Mouse (Mus musculus) kidney, embryonic 14.5 days (tissue): Measurements from ENCODE around the gene Dpp8. TPM values are rescaled to one million over a fixed set of nuclear protein-coding genes. Genes with fewer than 3 reads are reported as not detected.
"Not testable (repeated sequence)": the region's sequence is repeated elsewhere in the genome, so short reads cannot be mapped to it uniquely, and the experiment has no call there.

Experiments used
- ATAC-seq: fragments of 200-750 bp; cut with Nextera tagmentation; 2 replicates; pipeline ENCODE4 v1.8.0; 2017; ENCODE audit warnings: moderate number of reproducible peaks, mild to moderate bottlenecking, moderate TSS enrichment, moderate library complexity; ENCODE audit not compliant: low FRiP score, low TSS enrichment
- H3K27ac ChIP-seq: fragments of 300-500 bp; sonication (generic); 2 replicates; pipeline ENCODE4 v1.5.1; 2014; ENCODE audit warnings: low read depth, mild to moderate bottlenecking, low read length, moderate library complexity, mixed read lengths
- H3K27me3 ChIP-seq: fragments of 300-500 bp; sonication (generic); 2 replicates; pipeline ENCODE4 v1.6.1; 2014; ENCODE audit warnings: mild to moderate bottlenecking, low read length; ENCODE audit not compliant: control insufficient read depth, insufficient read depth
- H3K36me3 ChIP-seq: fragments of 300-500 bp; sonication (generic); 2 replicates; pipeline ENCODE4 v1.6.1; 2014; ENCODE audit warnings: low read length, mixed read lengths; ENCODE audit not compliant: control insufficient read depth, insufficient read depth
- H3K4me1 ChIP-seq: fragments of 300-500 bp; sonication (generic); 2 replicates; pipeline ENCODE4 v1.6.1; 2014; ENCODE audit warnings: low read length, mixed read lengths; ENCODE audit not compliant: control insufficient read depth, insufficient read depth
- H3K4me2 ChIP-seq: fragments of 300-500 bp; sonication (generic); replicated peaks from 2 replicates; pipeline ENCODE4 v1.6.1; 2014; ENCODE audit warnings: low read depth, mild to moderate bottlenecking, low read length
- H3K4me3 ChIP-seq: fragments of 300-500 bp; sonication (generic); 2 replicates; pipeline ENCODE4 v1.5.1; 2014; ENCODE audit warnings: mild to moderate bottlenecking, low read length
- H3K9ac ChIP-seq: fragments of 300-500 bp; sonication (generic); 2 replicates; pipeline ENCODE4 v1.6.1; 2014; ENCODE audit warnings: low read depth, mild to moderate bottlenecking, low read length, moderate library complexity
- H3K9me3 ChIP-seq: fragments of 300-500 bp; sonication (generic); 2 replicates; pipeline ENCODE4 v1.6.1; 2016; ENCODE audit warnings: low read length; ENCODE audit not compliant: control insufficient read depth
- WGBS: fragments of 180-500 bp; shearing (Covaris S2); extraction: QIAGEN DNeasy Blood & Tissue Kit; methylation state at CpG from one replicate; pipeline ENCODE4 v1.1.7; 2014; 5-methylcytosine and 5-hydroxymethylcytosine counted together
- polyA plus RNA-seq: library from polyadenylated mRNA; unstranded; fragments of >200 nt; fragmentation: Nextera tagmentation; extraction: Ambion mirVana; gene quantifications from 2 replicates; pipeline ENCODE4 v1.2.1, GENCODE M21; 2014

The Dpp8 gene
- polyA plus RNA-seq, 1 experiment from 2014 or later = 29.9 TPM

DNA sequence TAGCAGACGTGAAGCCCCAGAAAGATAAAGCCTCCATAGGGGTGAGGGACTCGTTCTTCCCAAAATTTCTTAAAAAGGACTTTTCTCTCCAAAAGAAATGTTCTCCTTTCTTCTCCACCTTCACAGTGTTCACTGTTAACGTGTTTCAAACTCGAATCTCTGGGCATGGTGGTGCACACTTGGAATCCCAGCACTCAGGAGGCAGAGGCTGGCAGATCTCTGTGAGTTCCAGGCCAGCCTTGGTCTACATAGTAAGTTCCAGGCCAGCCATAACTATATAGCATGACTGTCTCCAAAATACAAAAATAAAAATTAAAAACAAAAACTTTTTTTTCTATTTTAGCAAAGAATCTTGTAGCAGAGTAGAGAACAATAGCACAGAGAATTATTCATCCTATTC is 12.1 kb upstream of the Dpp8 start:
- peak overlapping the region; percentile 81; the same call in 1 of the 2 replicates for H3K4me2 ChIP-seq
- WGBS = 70% methylated on average over 4 of the region's 4 CpGs
- peak overlapping the region; percentile 97 for H3K4me3 ChIP-seq
- H3K9me3 ChIP-seq = no peaks in the 10 kb centered on the region
- H3K36me3 ChIP-seq = no peaks in the 10 kb centered on the region
- H3K4me1 ChIP-seq = peaks cover 17% of the 10 kb centered on the region
- ATAC-seq = no peak
- no peak overlapping the region for H3K9ac ChIP-seq
- no peak overlapping the region for H3K27ac ChIP-seq
- H3K27me3 ChIP-seq = no peaks in the 10 kb centered on the region

DNA sequence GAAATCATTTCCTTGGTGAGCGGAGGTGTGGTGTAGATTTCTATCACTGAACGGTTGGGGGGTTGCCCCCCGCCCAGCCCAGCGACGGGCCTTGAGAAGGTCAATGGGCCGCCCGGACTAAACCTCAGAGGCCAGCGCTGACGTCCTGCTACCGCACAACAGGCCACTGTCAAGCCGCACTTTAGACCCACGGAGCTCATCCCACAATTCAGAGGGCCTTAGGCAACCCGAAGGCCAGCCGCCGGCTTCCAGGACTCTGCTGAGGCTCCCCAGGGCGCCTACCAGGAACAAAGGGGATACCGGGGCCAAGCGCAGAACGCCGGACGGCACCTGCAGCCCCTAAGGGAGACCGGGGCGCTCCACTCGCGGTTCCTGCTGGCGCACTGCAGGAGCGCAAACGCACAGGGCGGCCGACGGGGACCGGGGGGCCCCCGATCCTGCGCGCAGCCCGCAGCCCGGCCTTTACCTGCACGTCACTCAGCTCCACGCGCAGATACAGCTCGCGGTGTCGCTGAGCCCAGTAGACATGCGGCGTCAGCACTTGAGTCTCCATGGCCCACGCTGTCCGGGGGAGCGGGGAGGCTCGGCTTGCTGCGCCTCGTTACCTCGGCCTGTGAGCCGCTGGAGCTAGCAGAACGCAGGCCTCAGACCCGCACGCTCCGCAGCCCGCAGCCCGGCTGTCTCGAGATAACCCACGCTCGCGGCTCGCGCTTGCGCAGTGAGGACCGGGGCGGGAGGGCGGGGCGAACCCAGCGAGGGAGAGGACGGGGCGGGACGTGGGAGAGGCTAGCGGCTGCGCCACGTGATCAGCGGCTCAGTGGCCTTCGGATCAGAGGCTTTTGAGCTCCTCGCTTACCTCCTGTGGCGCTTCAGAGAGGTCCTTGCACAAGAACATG is 11.0 kb upstream of the Dpp8 start, which contains the start of gene Hacd3:
Gene Hacd3, minus strand, starts transcription at position 703 of the 896 bp plus-strand sequence.
- 1% methylated on average over 81 of the region's 81 CpGs for WGBS
- H3K27ac ChIP-seq = peak within 1 kb of the TSS; percentile 71
- no peaks in the 10 kb centered on the region for H3K27me3 ChIP-seq
- H3K4me3 ChIP-seq = peak within 1 kb of the TSS; percentile 97
- H3K36me3 ChIP-seq = no peaks in the 10 kb centered on the region
- ATAC-seq = peak; percentile 92
- H3K9ac ChIP-seq = peak within 1 kb of the TSS; percentile 93
- H3K9me3 ChIP-seq = no peaks in the 10 kb centered on the region
- peak within 1 kb of the TSS; percentile 81 for H3K4me2 ChIP-seq
- H3K4me1 ChIP-seq = peaks cover 12% of the 10 kb centered on the region

GRCm38 (mm10) chr9:65021887-65022579 is 10.2 kb upstream of the Dpp8 start:
- Histone ChIP-seq H3K36me3 (no peaks in the 10 kb centered on the region), H3K9ac (peak overlapping the region; percentile 93; the same call in 1 of the 2 replicates), H3K27me3 (no peaks in the 10 kb centered on the region), H3K4me3 (peak overlapping the region; percentile 97), H3K4me1 (peaks cover 11% of the 10 kb centered on the region), H3K4me2 (peak overlapping the region; percentile 81), H3K9me3 (no peaks in the 10 kb centered on the region), H3K27ac (peak overlapping the region; percentile 71)
- 16% methylated on average over 9 of the region's 9 CpGs for WGBS
- ATAC-seq = peak; percentile 3; the same call in 1 of the 2 replicates

- Histone ChIP-seq H3K27ac (no peak overlapping the region), H3K9me3 (no peaks in the 10 kb centered on the region), H3K4me3 (no peak overlapping the region), H3K36me3 (no peaks in the 10 kb centered on the region), H3K4me2 (no peak overlapping the region), H3K9ac (no peak overlapping the region), H3K27me3 (no peaks in the 10 kb centered on the region), H3K4me1 (peaks cover 11% of the 10 kb centered on the region)
- WGBS = 61% methylated on average over 4 of the region's 4 CpGs
- ATAC-seq = no peak
Observed at GRCm38 (mm10) chr9:65022580-65023135, 9.6 kb upstream of the Dpp8 start.

DNA sequence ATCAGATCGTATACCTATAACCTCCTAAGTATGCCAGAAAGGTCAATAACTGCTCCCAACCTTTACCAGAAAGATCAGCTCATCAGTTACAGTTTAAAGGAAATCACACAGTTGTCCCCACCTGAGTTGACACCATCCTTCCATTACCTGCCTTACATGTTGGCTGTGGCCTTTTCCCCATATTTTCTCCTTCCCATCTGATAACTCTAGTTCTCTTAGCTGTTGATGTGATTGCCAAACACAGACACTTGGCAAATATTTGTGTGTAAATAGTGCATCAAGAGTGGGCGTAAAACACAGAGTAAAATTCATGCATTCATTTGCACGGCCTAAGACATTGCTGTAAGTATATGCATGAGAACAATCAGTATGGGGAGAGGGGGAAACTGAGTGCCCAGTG is 8.8 kb upstream of the Dpp8 start:
- H3K4me2 ChIP-seq = no peak overlapping the region
- H3K4me3 ChIP-seq = no peak overlapping the region
- no peaks in the 10 kb centered on the region for H3K36me3 ChIP-seq
- no peaks in the 10 kb centered on the region for H3K27me3 ChIP-seq
- 91% methylated on average over 3 of the region's 3 CpGs for WGBS
- no peaks in the 10 kb centered on the region for H3K9me3 ChIP-seq
- no peak overlapping the region for H3K9ac ChIP-seq
- no peak overlapping the region for H3K27ac ChIP-seq
- no peak for ATAC-seq
- H3K4me1 ChIP-seq = peaks cover 11% of the 10 kb centered on the region

- WGBS = 72% methylated on average over 7 of the region's 7 CpGs
- ATAC-seq = no peak
- Histone ChIP-seq H3K4me3 (no peak overlapping the region), H3K27me3 (no peaks in the 10 kb centered on the region), H3K36me3 (no peaks in the 10 kb centered on the region), H3K4me1 (peaks cover 1% of the 10 kb centered on the region), H3K9ac (no peak overlapping the region), H3K4me2 (no peak overlapping the region), H3K27ac (no peak overlapping the region), H3K9me3 (no peaks in the 10 kb centered on the region)
Observed at GRCm38 (mm10) chr9:65027241-65027640, 5.0 kb upstream of the Dpp8 start.

DNA sequence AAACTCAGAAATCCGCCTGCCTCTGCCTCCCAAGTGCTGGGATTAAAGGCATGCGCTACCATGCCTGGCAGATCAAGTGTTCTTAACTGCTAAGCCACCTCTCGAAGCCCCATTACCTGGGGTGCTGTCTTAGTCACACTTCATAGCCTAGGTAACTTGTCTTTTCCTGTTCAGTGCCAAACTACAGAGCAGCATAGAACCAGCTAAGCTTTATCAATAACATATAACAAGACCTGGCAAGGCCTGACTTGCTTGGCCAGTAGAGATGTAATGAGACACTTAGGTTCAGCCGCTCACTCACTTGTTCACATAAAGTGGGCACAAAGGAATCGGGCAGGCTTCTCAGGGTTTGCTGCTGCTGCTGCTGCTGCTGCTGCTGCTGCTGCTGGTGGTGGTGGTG is 3.9 kb upstream of the Dpp8 start:
- H3K4me3 ChIP-seq = no peak overlapping the region
- H3K27ac ChIP-seq = no peak overlapping the region
- no peaks in the 10 kb centered on the region for H3K27me3 ChIP-seq
- no peak overlapping the region for H3K9ac ChIP-seq
- no peak overlapping the region for H3K4me2 ChIP-seq
- WGBS = 85% methylated on average over 5 of the region's 5 CpGs
- H3K4me1 ChIP-seq = peaks cover 4% of the 10 kb centered on the region
- H3K9me3 ChIP-seq = no peaks in the 10 kb centered on the region
- ATAC-seq = no peak
- no peaks in the 10 kb centered on the region for H3K36me3 ChIP-seq

- ATAC-seq, H3K9me3 ChIP-seq, H3K27me3 ChIP-seq, H3K9ac ChIP-seq, H3K4me3 ChIP-seq, H3K36me3 ChIP-seq, H3K27ac ChIP-seq, H3K4me1 ChIP-seq, H3K4me2 ChIP-seq: not testable (repeated sequence)
- WGBS = 73% methylated on average over 5 of the region's 5 CpGs
Observed at GRCm38 (mm10) chr9:65031355-65031754, 859 bp upstream of the Dpp8 start.
